Mouse (Mus musculus): Measurements from ENCODE around the gene Fam189b. TPM values are rescaled to one million over a fixed set of nuclear protein-coding genes. Genes with fewer than 3 reads are reported as not detected.
"Not testable (repeated sequence)": the region's sequence is repeated elsewhere in the genome, so short reads cannot be mapped to it uniquely, and the experiment has no call there.

Fam189b gene
- polyA plus RNA-seq, 1 experiment from 2014 or later = 18.5 TPM

DNA sequence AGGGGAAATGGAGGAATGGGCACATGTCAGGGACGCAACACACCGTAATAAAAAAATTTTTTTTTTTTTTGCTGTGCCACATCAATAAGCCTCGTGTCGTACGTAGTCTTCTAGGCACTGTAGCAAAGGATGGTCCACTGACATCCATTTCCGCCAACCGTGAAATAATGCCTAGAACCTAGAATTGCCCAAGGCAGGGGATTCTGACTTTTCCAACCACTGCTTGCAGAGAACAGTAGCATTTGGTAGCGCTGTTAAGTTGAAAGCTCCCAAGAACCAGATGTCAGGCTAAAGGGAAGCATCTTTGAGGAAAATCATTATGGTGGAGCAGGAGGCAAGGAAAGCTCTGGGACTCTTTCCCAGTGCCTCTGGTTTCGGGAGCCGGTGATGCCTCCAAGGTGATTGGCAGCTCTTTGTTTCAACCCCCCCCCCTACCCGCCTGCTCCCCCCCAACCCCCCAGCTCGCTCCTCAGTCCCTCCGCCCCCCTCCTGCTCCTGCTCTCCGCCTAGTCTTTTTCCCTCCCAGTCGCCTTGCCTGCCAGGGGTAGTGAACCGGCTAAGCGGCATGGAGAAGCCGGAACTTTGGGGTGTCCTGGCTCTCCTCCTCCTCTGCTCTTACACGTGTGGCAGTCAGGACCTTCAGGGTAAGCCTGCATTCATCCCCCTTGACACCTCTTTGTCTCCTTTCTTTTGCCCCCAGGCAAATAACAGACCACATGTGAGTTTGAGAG, 31.9 kb downstream of the Fam189b start, which contains the start of gene Thbs3:
Thbs3 (plus strand) TSS at position 500 of the 731 bp plus-strand sequence.
- Histone ChIP-seq H3K27me3 (ENCODE audit: control insufficient read depth, insufficient read depth, low read length) (no peaks in the 10 kb centered on the region), H3K4me1 (replicated peaks; ENCODE audit: control insufficient read depth, insufficient read depth, low read length) (peaks cover 3% of the 10 kb centered on the region; the same call in 1 of the 2 replicates), H3K36me3 (ENCODE audit: control insufficient read depth, insufficient read depth, low read length) (no peaks in the 10 kb centered on the region; the same call in 1 of the 2 replicates), H3K9me3 (ENCODE audit: control insufficient read depth, low read length) (no peaks in the 10 kb centered on the region), H3K4me2 (replicated peaks; ENCODE audit: low read depth, low read length) (peak within 1 kb of the TSS; percentile 66), H3K4me3 (ENCODE audit: low read depth, low read length) (peak within 1 kb of the TSS; percentile 63), H3K27ac (ENCODE audit: low read depth, low read length) (peak within 1 kb of the TSS; percentile 98), H3K9ac (ENCODE audit: low read depth, low read length) (peak within 1 kb of the TSS; percentile 64)
- 1% methylated on average over 18 of the region's 19 CpGs for WGBS
- ATAC-seq (ENCODE audit: low FRiP score) = no peak
- DNase-seq (ENCODE audit: low spot score) = peak; percentile 71

DNA sequence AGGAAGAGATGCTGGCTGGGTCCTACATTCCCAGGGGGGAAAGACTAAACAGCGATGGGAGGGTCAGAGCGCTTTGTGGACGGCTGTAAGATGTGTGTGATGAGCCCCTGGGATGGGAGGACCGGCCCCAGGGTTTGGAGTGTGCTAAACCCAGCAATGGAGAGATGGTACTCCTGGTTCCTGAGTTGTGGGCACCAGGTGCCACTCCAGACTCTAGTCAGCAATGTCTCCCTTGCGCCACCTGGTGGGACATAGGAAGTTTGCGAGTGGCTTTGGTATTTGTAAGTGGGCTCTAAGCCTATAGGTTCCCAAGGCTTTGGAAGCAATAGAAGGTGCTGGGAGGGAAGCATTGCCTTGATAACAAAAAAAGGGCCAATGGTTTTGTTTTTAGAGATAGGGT, 32.9 kb downstream of the Fam189b start:
- Histone ChIP-seq H3K27me3 (ENCODE audit: control insufficient read depth, insufficient read depth, low read length) (no peaks in the 10 kb centered on the region), H3K36me3 (ENCODE audit: control insufficient read depth, insufficient read depth, low read length) (no peaks in the 10 kb centered on the region; the same call in 1 of the 2 replicates), H3K4me1 (replicated peaks; ENCODE audit: control insufficient read depth, insufficient read depth, low read length) (peaks cover 3% of the 10 kb centered on the region; the same call in 1 of the 2 replicates), H3K4me2 (replicated peaks; ENCODE audit: low read depth, low read length) (peak overlapping the region; percentile 66), H3K27ac (ENCODE audit: low read depth, low read length) (peak overlapping the region; percentile 98), H3K9ac (ENCODE audit: low read depth, low read length) (peak overlapping the region; percentile 35), H3K9me3 (ENCODE audit: control insufficient read depth, low read length) (no peaks in the 10 kb centered on the region), H3K4me3 (ENCODE audit: low read depth, low read length) (peak overlapping the region; percentile 63)
- DNase-seq (ENCODE audit: low spot score) (peak; percentile 94), ATAC-seq (ENCODE audit: low FRiP score) (peak; percentile 17)
- 1% methylated on average over 6 of the region's 6 CpGs for WGBS

DNA sequence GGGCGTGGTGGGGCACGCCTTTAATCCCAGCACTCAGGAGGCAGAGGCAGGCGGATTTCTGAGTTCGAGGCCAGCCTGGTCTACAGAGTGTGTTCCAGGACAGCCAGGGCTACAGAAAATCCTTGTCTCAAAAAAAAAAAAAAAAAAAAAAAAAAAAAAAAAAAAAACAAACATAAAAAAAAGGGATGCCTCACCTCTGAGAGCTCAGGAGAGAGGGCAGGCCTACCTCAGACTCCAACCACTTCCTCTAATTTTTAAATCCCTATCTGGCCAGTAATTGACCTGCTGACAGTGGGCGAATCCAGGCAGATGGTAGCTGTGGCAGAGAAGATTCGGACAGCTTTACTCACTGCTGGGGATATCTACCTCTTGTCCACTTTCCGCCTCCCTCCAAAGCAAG, 33.5 kb downstream of the Fam189b start:
- DNase-seq (ENCODE audit: low spot score); H3K27ac ChIP-seq (ENCODE audit: low read depth, low read length); H3K9me3 ChIP-seq (ENCODE audit: control insufficient read depth, low read length); ATAC-seq (ENCODE audit: low FRiP score); H3K9ac ChIP-seq (ENCODE audit: low read depth, low read length); H3K27me3 ChIP-seq (ENCODE audit: control insufficient read depth, insufficient read depth, low read length); H3K36me3 ChIP-seq (ENCODE audit: control insufficient read depth, insufficient read depth, low read length); H3K4me1 ChIP-seq (replicated peaks; ENCODE audit: control insufficient read depth, insufficient read depth, low read length); H3K4me3 ChIP-seq (ENCODE audit: low read depth, low read length): not testable (repeated sequence)
- H3K4me2 ChIP-seq (replicated peaks; ENCODE audit: low read depth, low read length) = peak overlapping the region; percentile 66; the same call in 1 of the 2 replicates
- WGBS = 73% methylated on average over 7 of the region's 7 CpGs

DNA sequence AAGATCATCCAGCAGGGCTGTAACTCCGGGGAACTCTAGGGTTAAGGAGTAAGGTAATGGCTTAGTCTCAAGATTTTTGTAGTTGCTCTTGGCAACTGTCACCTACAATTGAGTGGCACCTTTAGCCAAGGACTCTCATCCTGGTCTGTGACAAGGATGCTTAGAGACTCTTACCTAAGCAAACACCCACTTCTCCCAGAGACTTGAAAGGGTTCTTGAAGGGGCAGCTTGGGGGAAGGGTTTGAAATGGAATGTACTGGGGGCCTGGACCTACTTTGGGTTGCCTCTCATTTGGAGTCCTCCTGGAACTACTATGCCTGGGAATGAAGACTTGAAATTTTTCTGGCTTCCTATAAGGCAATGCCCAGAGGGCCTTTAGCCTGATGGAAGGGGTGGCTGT, 35.3 kb downstream of the Fam189b start:
- ATAC-seq (ENCODE audit: low FRiP score) = no peak
- no peak overlapping the region for H3K4me3 ChIP-seq (ENCODE audit: low read depth, low read length)
- WGBS = 100% methylated on average over 1 of the region's 1 CpGs
- DNase-seq (ENCODE audit: low spot score) = no peak
- no peaks in the 10 kb centered on the region for H3K27me3 ChIP-seq (ENCODE audit: control insufficient read depth, insufficient read depth, low read length)
- no peak overlapping the region for H3K9ac ChIP-seq (ENCODE audit: low read depth, low read length)
- H3K27ac ChIP-seq (ENCODE audit: low read depth, low read length) = no peak overlapping the region
- H3K9me3 ChIP-seq (ENCODE audit: control insufficient read depth, low read length) = no peaks in the 10 kb centered on the region
- H3K36me3 ChIP-seq (ENCODE audit: control insufficient read depth, insufficient read depth, low read length) = no peaks in the 10 kb centered on the region; the same call in 1 of the 2 replicates
- H3K4me2 ChIP-seq (replicated peaks; ENCODE audit: low read depth, low read length) = no peak overlapping the region
- peaks cover 3% of the 10 kb centered on the region; the same call in 1 of the 2 replicates for H3K4me1 ChIP-seq (replicated peaks; ENCODE audit: control insufficient read depth, insufficient read depth, low read length)

DNA sequence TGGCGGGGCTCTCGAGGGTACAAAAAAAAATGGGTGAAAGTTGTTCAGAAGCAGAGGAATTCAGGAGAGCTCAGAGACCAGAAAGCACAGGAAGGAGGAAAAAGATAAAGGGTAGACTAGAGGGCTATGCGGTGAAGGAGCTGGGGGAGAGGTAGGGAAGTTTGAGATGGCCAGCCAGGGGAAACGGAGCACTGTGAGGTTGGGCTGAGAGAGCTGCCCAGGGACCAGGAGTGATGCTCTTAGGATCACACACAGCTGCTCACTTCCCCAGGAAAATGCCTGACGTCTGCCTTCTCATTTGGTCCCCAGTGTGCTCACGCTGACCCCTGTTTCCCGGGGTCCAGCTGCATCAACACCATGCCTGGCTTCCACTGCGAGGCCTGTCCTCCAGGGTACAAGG, 36.6 kb downstream of the Fam189b start:
- Histone ChIP-seq H3K4me2 (replicated peaks; ENCODE audit: low read depth, low read length) (no peak overlapping the region), H3K36me3 (ENCODE audit: control insufficient read depth, insufficient read depth, low read length) (peaks cover 4% of the 10 kb centered on the region; the same call in 1 of the 2 replicates), H3K9ac (ENCODE audit: low read depth, low read length) (no peak overlapping the region), H3K4me1 (replicated peaks; ENCODE audit: control insufficient read depth, insufficient read depth, low read length) (peaks cover 13% of the 10 kb centered on the region), H3K27me3 (ENCODE audit: control insufficient read depth, insufficient read depth, low read length) (no peaks in the 10 kb centered on the region), H3K9me3 (ENCODE audit: control insufficient read depth, low read length) (no peaks in the 10 kb centered on the region), H3K27ac (ENCODE audit: low read depth, low read length) (0 out of 2 replicates have a peak overlapping the region, but pooled peaks have one; percentile 1), H3K4me3 (ENCODE audit: low read depth, low read length) (no peak overlapping the region)
- 37% methylated on average over 8 of the region's 8 CpGs for WGBS
- no peak for ATAC-seq (ENCODE audit: low FRiP score)
- DNase-seq (ENCODE audit: low spot score) = no peak

DNA sequence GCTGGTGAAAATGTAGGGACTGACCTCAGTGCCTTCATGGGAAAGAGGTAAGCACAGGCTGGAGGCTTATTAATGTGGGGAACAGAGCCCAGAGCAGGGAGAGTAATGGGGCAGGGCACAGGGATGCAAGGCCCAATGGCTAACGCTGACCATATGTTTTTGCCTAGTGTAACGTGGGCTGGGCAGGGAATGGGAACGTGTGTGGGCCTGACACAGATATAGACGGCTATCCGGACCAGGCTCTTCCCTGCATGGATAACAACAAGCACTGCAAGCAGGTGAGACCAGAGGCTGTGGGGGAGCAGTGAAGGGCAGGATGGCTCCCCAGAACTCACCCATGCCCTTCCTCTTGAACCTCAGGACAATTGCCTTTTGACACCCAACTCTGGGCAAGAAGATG, 38.2 kb downstream of the Fam189b start:
- 69% methylated on average over 5 of the region's 5 CpGs for whole genome bisulfite sequencing
- Histone ChIP-seq H3K4me3 (ENCODE audit: low read depth, low read length) (no peak overlapping the region), H3K4me1 (replicated peaks; ENCODE audit: control insufficient read depth, insufficient read depth, low read length) (peaks cover 15% of the 10 kb centered on the region), H3K9me3 (ENCODE audit: control insufficient read depth, low read length) (no peaks in the 10 kb centered on the region), H3K4me2 (replicated peaks; ENCODE audit: low read depth, low read length) (no peak overlapping the region), H3K9ac (ENCODE audit: low read depth, low read length) (no peak overlapping the region), H3K27me3 (ENCODE audit: control insufficient read depth, insufficient read depth, low read length) (0 out of 2 replicates have a peak, but pooled peaks cover 2% of the 10 kb centered on the region), H3K27ac (ENCODE audit: low read depth, low read length) (no peak overlapping the region), H3K36me3 (ENCODE audit: control insufficient read depth, insufficient read depth, low read length) (peaks cover 4% of the 10 kb centered on the region; the same call in 1 of the 2 replicates)
- ATAC-seq (ENCODE audit: low FRiP score) = no peak
- no peak for DNase-seq (ENCODE audit: low spot score)

DNA sequence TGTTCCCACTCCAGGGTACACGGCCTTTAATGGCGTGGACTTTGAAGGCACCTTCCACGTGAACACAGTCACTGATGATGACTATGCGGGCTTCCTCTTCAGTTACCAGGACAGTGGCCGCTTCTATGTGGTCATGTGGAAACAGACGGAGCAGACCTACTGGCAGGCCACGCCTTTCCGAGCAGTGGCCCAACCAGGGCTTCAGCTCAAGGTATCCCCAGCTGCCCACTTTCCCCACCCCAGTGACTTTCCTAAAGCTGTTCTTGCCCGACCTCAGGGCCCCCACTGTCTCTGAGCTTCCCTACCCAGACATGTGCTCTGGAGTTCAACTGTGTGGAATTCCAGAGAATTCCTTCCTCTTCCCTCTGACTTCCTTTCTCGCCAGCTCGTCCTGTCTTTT, 41.9 kb downstream of the Fam189b start:
- Histone ChIP-seq H3K4me2 (replicated peaks; ENCODE audit: low read depth, low read length) (peak overlapping the region; percentile 84), H3K27me3 (ENCODE audit: control insufficient read depth, insufficient read depth, low read length) (0 out of 2 replicates have a peak, but pooled peaks cover 2% of the 10 kb centered on the region), H3K27ac (ENCODE audit: low read depth, low read length) (peak overlapping the region; percentile 84), H3K36me3 (ENCODE audit: control insufficient read depth, insufficient read depth, low read length) (peaks cover 4% of the 10 kb centered on the region; the same call in 1 of the 2 replicates), H3K9ac (ENCODE audit: low read depth, low read length) (peak overlapping the region; percentile 83), H3K4me1 (replicated peaks; ENCODE audit: control insufficient read depth, insufficient read depth, low read length) (peaks cover 18% of the 10 kb centered on the region), H3K4me3 (ENCODE audit: low read depth, low read length) (peak overlapping the region; percentile 84), H3K9me3 (ENCODE audit: control insufficient read depth, low read length) (no peaks in the 10 kb centered on the region)
- WGBS = 46% methylated on average over 11 of the region's 11 CpGs
- DNase-seq (ENCODE audit: low spot score) (peak; percentile 34), ATAC-seq (ENCODE audit: low FRiP score) (no peak)

DNA sequence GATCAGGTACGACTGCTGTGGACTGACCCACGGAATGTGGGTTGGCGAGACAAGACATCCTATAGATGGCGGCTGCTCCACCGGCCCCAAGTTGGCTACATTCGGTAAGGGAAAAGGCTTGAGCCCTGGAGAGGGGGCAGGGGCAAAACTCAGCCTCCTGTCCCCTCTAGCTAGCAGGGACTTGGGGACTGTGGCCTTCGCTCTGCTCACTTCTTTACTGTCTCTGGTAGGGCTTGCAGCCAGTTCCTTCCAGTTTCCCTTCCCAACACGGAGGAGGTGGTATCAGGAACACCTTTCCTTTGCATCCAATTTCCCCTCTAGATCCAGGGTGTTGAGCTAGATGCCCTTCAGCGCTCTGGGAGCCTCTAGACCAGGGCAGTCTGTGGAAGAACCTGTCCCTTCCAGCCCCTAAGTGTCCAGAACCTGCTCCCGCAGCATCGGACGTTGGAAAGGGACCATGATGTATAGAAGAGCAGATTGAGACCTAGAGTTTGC, 42.4 kb downstream of the Fam189b start:
- 18% methylated on average over 12 of the region's 12 CpGs for WGBS

More for the DNA sequence above, 42.4 kb downstream of the Fam189b start:
- no peak for DNase-seq (ENCODE audit: low spot score)
- no peak for ATAC-seq (ENCODE audit: low FRiP score)
- Histone ChIP-seq H3K4me2 (replicated peaks; ENCODE audit: low read depth, low read length) (peak overlapping the region; percentile 84), H3K27me3 (ENCODE audit: control insufficient read depth, insufficient read depth, low read length) (0 out of 2 replicates have a peak, but pooled peaks cover 2% of the 10 kb centered on the region), H3K9me3 (ENCODE audit: control insufficient read depth, low read length) (no peaks in the 10 kb centered on the region), H3K9ac (ENCODE audit: low read depth, low read length) (peak overlapping the region; percentile 83), H3K4me3 (ENCODE audit: low read depth, low read length) (peak overlapping the region; percentile 84), H3K27ac (ENCODE audit: low read depth, low read length) (peak overlapping the region; percentile 84), H3K4me1 (replicated peaks; ENCODE audit: control insufficient read depth, insufficient read depth, low read length) (peaks cover 18% of the 10 kb centered on the region), H3K36me3 (ENCODE audit: control insufficient read depth, insufficient read depth, low read length) (peaks cover 4% of the 10 kb centered on the region; the same call in 1 of the 2 replicates)

All from hindbrain, embryonic 11.5 days (tissue).